Mouse (Mus musculus) left cerebral cortex, adult 8-10 months (tissue): ENCODE measurements at regions not wholly inside any gene's neighbourhood (a gene's known extent, or its start where the extent isn't known, plus 50 kb on each side); places are given as distances from the start of the nearest gene placed in this dataset.

Experiments used
- DNase-seq, 2 experiments: peaks; one replicate each; pipeline ENCODE4 v3.0.0; 2022; ENCODE audit warnings: low spot score in 2 of 2

DNA sequence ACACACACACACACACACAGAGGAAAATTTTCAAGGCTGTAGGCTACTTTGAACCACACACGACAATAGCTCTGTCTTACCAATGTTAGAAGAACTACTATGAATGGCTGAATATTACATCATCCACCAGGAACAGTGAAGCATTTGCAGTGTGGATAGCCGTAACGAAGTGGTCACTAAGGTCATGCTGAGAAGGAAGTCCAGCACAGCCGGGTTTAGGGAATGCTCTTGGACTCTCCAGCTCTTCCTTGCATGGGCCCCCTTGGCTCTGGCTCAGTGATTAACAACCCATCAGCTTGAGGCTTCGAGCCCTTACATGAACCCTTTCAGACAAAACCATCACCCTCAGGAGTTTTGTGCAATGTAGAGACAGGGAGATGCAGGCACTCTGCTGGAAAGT lies 245.3 kb downstream of the Adamts20 start:
- no peak for DNase-seq

DNA sequence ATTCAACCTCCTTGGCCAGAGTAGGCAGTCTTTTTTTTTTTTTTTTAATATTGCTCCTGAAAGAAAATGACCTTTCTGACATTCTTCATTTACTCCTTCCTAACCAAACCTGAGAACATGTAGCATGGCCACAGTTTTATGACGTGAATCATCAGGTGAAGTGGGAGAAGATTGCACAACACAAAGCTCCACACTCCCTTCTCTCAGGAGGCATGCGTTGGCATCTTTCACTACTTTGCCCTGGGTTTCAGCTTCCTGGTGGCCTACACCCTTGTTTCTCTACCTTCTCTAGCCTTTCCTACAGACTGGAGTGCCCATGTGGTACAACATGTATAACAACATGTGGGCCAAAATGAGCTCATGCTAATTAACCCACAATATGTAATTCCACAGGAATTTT lies 248.5 kb downstream of the Adamts20 start:
- DNase-seq, result no peak

DNA sequence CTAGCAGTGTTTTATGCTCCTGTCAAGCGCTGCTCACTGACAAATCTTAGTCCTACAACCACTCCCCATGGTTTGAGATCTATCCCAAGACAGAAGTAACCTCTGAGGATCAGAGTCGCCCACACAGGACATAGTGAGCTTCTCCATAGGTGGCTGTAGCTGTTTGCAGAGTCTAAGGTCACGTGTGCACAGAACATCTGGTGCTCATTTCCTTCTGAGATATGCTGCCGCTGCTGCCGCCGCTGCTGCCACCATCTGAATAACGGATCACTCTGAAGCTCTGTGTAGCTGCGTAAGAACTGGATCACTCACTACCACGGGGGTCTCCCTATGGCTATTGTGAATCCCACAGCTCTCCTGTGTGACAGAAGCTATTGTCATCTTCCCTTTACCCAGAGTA lies 250.8 kb downstream of the Adamts20 start:
- DNase-seq, result no peak

DNA sequence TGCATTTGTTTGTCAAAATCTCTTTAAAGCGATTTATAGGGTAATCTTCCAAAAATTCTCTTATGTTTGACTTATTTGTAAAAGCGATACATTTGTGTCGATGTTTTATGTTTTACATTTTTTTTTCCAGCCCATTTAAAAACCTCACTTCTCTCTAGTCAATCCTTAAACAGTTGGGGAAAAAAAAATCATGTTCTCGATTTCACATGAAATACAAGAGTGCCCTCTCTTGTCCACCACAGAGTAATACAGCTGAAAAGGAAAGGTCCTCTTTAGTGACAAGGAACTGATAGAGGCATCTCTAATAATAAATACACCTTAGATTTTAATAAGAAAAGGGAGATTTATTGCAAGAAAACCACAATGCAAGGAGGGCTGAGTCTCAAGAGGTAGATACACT lies 251.8 kb downstream of the Adamts20 start:
- DNase-seq, result no peak

DNA sequence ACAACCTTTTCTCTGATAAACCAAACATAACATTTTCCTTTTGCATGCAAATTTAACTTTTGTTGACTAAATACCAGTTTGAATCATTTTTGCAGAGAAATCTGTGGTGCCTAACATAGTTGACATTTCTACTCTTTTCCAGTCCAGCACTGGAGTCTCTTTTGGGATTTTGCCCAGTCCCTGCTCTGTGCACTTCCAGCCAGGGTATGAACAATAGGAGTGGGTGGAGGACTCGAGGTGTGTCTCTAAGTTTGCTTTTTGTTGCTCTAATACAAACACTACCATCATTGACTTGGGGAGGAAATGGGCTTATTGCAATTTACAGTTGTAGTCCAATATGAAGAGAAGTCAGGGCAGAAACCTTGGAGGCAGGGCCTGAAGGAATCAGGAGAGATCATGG lies 256.7 kb downstream of the Adamts20 start:
- DNase-seq, result no peak

DNA sequence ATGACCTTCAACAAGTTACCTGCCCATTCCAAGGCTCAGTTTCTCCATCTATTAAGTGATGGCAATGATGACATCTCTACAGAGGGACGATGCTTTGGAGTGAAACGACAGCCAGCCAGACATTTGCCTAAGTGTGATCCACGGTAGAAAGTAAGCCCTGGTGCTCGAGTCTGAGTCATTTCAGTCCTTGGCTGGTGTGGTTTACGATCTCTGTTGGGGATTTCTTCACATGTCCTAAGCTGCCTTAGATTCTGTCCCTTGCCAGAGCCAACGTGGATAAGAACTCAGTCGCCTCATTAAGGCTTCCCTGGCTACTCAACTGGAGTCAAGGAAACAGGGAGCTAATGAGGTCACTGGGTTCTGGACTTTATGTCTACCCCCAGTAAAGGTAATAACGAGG lies 258.8 kb downstream of the Adamts20 start:
- no peak for DNase-seq

DNA sequence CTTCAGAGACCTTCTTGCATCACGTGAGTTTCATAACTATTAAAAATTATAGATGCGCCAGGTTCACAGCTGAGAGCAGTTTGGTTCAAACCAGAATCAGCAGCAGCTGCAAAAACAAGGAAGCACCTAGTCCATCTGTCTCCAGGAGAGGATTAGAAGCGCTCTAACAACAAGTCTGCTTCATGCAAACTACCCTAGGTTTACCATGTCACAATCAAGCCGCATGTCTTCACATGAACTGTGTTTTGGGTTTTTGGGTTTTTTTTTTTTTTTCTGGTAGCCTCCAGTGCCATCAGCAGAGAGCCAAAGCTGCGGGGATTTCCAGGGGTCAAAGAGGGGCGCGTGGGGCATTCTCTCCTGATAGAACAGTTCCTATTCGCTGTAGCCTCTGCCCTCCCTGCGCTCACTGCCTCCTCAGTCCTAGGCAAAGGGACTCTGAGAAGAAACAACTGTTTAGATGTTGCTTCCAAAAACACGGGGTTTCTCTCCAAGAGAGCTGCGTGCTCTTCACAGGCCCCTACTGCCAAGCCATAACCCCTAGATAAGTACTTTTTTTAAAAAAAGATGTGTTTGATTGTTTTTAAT lies 259.8 kb downstream of the Adamts20 start:
- DNase-seq, result no peak

DNA sequence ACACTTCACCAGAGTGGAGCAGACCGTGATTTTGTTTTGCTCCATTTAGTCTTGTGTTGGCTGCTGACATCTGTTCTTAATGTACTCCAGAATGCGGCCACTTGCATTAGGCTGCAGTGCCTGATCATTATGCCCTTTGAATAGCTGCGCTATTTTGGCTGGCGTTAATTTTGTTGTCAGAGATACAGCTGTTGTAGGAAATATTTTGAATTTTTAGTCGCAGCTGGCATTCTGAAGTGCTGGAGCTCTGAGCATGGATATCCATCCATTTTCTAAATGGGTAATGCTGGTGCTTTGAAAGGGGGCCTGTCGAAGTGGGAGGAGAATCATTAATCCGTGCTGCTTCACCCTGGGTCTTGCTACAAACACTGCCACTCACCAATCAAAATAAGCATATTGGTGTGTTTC lies 275.1 kb downstream of the Adamts20 start:
- DNase-seq, result no peak

DNA sequence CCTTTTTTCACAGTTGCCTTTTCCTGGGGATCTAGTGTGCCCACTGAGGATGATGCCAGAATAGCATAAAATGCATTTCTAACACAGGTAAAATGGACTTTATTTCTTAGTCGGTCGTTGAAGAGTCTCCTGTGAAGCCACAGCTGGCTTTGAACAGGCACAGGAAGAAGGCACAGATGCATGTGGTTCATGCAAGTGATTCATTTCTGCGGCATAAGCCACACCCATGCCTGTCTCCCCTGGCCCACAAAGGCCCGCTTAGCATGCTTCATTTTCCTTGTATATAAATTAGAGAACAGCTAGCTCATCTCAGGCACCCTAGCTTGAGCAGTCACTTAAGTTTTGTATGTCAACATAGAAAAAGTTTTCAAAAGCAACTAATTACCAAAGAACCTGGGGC lies 277.6 kb downstream of the Adamts20 start:
- no peak for DNase-seq

DNA sequence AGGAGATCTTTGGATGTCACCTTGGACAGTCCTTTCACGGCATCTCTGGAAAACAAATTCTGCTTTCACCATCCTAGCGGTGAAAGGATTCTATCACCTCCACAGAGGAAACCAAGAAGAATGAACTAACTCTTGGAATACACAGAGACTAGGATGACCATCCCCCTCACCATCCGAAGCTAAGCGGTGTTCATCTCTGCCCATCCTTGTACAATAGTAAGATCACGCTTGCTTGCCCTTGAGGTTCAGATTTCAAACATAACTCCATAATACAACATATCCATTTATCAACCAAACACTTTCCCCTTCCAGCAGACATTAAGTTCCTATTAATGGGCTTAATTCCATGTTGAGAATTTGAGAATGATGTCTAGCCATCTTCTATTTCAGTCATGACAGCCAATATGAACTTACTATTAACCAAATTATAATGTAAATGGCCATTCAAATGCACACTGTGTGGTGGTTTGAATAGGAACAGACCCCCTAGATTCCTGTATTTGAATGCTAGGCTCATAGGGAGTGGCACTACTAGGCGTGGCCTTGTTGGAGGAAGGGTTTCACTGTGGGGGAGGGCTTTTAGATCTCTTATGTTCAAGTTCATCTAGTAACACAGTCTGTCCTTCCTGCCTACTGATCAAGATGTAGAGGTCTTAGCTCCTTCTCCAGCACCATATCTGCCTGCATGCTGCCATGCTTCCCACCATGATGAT lies 281.4 kb downstream of the Adamts20 start:
- no peak for DNase-seq

DNA sequence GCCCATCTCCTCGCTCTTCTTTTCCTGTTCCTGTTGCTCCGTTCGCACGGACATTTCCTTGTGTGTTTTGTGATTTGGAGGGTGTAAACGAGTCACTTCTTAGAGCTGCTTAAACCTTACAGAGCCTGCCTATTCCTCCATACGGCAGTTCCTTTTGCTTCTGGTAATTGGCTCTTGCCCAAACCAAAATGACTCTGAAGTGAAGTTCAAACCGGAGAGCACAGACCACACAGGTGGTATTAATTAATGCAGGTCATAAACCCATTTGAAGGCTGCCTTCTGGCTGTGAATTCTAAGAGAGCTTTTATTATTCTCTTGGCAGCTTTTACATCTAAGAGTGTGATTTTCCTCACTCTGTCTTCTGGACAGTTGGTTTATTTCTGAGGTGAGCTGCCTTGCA lies 291.1 kb downstream of the Adamts20 start:
- no peak for DNase-seq

DNA sequence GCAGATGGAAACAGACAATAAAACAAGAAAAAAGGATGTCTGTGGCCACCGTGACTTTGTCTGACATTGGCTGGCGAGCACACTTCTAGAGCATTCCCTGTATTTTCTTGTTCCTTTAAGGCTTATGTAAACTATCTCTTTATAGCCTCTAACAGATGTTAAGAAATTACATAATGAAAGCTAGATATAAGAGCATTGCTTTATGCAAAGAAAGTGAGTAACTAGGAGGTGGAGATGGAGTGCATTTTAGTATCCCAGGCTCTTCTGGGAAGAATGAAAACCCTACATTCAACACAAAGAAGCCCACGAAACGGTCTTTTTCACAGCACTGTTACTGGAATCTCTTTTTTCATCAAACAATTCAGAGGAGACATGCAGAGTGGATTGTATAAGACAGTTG lies 304.4 kb downstream of the Adamts20 start:
- peak in 1 of 2 experiments; percentile 15 for DNase-seq

DNA sequence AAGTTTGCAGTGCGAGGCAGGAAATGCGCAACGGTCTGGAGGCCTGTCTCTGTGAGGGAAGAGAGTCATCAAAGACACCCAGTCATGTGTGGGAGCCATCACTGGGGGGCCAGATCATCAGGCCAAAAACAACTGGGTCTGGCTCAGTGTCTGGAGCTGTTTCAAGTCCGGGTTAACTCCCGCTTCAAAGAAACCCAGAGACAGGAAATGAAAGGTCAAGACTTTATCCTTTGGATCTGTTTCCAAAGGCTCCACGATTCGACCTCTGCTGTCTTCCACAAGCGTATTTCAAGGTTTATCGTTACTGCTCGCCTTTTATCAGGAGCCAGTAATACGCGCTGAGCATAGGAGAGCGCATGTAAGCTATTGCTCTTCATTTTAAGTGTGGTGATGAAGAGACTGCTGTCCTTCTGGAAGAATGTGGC lies 325.7 kb downstream of the Adamts20 start:
- no peak for DNase-seq

DNA sequence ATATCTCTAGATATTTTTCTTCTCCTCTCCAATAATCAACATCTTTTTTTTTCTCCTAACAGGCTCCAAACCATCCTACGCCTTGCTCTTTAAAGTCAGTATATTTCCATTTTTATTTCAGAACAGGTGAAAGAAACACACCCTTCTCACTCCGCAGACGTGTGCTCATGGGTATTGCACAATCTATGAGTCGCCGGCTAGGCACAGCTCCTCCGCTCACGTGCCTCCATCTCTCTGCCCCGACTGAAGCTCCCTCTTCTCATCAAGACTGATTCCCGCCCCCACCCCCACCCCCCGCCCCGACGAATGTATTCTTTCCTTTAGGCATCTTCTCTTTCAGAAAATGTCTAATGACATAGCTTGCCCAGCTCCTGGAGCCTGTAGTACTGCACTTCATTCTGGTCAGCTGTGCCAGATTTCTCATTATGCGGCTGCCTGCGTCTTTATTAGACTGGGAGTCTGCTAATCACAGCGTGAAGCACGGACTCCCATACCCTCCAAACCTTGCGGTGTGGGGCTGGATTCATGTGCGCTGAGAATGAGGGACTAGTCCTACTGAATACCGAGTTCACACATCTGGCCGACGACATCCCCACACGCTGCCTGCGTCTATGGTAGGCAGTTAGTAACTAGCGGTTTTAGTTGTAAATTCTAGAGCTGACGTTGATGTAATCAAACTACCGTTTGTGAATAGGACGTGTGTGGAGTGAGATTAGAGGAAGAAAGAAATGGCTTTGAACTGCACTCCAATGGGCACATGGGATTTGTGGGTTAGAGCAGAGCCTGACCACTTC lies 327.9 kb downstream of the Adamts20 start:
- peak in 1 of 2 experiments; percentile 22 for DNase-seq

DNA sequence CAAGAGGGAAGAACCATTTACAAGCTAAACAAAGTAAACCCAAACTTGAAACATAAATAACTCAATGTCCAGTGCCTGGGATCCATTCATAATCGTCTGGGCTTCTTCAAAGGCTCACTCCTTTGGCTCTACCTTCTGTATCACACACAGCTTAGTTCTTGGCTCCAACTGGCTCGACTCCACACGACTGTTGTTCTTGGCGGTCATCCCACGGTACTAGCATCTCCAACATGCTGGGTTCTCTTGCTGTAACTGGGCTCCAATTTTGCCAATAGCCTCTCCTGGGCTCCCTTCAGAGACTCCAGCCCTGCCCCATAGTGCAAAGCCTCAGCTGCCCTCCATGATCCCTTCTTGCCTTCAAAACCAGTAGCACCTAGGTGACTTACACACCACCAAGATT lies 352.4 kb downstream of the Adamts20 start:
- DNase-seq, result no peak

DNA sequence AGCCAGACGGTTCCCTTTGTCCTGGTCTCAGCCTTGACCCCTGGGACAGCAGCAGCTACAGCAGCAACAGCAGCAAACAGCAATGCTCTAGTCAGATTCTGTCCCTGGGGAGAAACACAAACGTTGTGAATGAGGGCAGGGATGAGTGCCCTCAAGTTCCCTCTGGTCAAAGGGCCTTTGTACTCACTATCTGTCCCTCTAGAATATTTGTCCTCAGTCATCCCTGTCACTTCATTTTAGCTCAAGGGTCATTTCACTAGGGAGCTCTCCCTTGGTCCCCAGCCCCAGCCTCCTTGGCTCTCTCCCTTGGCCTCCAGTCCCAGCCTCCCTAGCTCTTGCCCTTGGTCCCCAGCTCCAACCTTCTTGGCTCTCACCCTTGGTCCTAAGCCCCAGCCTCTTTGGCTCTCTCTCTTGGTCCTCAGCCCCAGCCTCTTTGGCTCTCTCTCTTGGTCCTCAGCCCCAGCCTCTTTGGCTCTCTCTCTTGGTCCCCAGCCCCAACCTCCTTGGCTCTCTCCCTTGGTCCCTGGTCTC lies 358.0 kb downstream of the Adamts20 start:
- DNase-seq, result no peak

DNA sequence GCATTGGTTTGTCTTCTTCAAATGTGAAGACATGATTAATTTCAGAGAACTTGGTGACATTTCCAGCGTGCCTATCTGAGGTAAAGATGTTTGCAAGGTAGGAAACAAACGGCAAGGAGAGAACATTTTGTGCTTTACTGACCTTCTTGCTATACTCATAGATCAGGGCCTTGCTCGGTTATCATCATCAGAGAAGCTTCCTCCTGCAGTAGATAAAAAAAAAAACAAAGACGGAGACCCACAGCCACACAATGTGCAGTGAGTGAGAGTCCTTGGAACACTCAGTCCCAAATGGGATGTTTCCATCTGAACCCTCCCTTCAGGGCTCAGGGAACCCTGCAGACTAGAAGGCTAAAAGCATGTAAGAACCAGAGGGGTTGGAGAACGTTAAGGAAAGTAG lies 374.6 kb downstream of the Adamts20 start:
- DNase-seq, result no peak

DNA sequence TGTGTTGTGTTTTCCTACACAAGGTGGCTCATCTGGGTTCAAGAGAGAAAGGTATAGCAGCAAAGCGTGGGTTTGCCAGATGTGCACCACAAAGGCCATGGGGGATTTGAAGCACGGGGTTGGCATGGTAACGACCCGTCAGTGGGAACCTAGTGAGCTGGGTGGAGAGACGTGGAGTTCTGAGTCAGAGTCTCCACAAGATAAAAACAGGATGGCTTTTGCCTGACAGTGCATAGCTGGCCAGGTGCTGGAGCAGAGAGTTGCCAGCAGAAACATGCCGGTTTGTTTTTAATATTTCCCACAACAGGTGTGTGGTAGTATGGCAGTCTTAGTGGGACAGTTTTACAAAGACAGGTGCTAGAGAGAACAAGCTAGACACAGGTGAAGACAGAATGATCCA lies 375.4 kb downstream of the Adamts20 start:
- no peak for DNase-seq

DNA sequence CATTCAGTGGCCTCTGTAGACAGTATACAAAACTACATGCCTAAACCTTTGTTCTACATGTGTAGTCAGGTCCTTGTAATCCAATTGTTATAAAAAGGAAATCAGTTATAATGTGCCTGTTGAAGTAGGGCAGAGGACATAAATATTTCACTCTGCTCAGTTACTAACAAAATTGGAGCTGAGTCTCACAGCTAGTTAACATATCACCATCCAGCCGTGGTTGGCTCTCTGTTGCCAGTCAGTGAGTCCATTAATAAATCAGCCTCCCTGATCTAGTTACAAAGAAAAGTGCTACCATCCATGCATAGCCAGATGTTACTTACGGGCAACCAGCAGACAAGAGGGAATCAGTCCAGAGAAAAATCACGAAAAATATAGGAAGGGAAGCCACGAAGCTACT lies 382.8 kb downstream of the Adamts20 start:
- no peak for DNase-seq

DNA sequence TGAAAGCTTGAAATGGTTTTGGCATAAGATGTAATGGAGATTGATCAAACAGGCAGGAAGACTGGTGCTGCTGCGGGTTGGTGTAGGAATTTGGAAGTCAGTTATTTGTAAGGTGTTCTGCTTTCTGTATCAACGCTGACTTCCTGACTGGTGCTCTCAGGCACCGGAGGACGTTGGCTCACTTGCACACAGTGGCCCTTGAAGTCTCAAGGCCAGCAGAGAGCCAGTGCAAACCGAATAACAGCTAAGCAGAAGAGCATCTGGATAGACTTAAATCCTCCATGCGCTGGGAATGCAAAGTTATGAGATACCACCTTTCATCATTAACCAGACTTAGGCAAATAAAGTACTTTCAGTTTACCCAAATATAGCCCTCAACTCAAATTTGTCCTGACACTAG lies 388.2 kb downstream of the Adamts20 start:
- DNase-seq, result no peak

DNA sequence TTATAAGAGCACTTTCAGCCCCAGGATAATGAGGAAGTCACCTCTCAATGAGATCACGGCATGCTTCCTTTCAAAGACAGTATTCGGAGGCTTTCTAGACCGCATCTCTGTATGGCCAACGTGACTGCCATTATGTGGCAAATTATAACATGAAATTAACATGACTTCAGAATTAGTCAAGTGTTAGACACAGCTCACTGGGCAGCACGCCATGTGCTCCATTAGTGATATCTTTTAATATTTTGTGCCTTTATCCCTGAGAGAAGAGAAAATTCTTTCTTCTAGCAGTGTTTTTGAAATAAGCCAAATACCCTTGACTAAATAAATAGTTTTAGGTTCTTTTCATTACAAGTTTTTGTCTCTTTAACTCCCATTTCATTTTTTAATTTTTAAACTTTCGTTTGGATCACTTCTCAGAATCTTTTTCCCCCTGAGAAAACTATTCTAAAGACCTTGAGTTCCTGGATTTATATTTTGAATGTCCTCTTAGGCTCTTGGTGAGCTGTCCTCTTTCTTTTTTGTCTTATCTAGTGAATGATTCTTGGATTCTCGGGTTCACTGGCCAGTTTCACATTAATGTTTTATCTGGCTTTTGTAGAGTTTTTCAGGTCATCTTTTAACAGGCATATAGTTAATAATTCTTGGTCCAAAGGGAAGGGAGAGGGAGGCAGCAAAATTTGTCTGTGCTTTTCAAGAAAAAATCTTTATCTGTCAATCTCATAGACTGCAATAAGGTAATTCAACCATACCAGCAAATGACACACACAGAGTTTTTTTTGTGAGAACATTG lies 390.9 kb downstream of the Adamts20 start:
- no peak for DNase-seq

DNA sequence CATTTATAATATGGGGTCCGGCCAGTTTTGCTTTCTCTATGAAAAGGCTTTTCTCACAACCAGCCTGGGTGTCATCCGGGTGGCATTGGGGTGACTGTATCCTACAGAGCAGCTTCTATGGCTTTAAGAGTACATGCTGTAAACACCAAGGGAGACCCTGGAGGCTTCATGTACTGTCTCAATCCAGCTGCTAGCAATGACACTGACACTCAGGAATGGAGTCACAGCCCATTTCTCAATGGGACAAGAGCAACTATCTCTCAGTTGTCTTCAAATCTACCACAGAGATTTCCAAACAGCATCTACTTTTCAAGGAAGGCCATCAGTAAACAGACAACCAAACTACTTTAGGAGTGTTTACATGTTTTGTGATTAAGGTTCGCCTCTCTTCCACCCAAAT lies 397.5 kb downstream of the Adamts20 start:
- no peak for DNase-seq
